Mouse (Mus musculus): ENCODE data around the gene D930048N14Rik. TPM values are rescaled to one million over a fixed set of nuclear protein-coding genes. Genes with fewer than 3 reads are reported as not detected.
"Not testable (repeated sequence)": the region's sequence is repeated elsewhere in the genome, so short reads cannot be mapped to it uniquely, and the experiment has no call there.

Gene D930048N14Rik
- 9.1 and 13.2 TPM in 2 replicates for polyA plus RNA-seq (2012; rRNA removed)

- peak; percentile 82 for DNase-seq
- H3K4me3 ChIP-seq (replicated peaks; ENCODE audit: extremely low read depth, low read depth, low read length): peak within 1 kb of the TSS; percentile 72
- H3K4me1 ChIP-seq (ENCODE audit: control insufficient read depth, insufficient read depth, low read length): peaks cover 6% of the 10 kb centered on the region; the same call in 1 of the 2 replicates
- 2% methylated on average over 69 of the region's 70 CpGs for WGBS
- no peak for TF ChIP-seq CTCF (IDR thresholded peaks at IDR 0.05; ENCODE audit: insufficient read depth, low read length)
- peak; percentile 59 for TF ChIP-seq POLR2A (IDR thresholded peaks at IDR 0.05; ENCODE audit: borderline replicate concordance, extremely low read depth, low read depth, low read length)
These were observed at the start of gene D930048N14Rik, which contains the start of gene N4bp3 for GRCm38 (mm10) chr11:51650691-51651515. Gene D930048N14Rik, plus strand, starts transcription at chr11:51650954. Gene N4bp3, minus strand, starts transcription at chr11:51650842.

- 75% methylated on average over 3 of the region's 3 CpGs for WGBS
- H3K4me3 ChIP-seq (replicated peaks; ENCODE audit: extremely low read depth, low read depth, low read length): no peak overlapping the region
- peaks cover 6% of the 10 kb centered on the region for H3K4me1 ChIP-seq (ENCODE audit: control insufficient read depth, insufficient read depth, low read length)
- TF ChIP-seq CTCF (IDR thresholded peaks at IDR 0.05; ENCODE audit: insufficient read depth, low read length): no peak
- no peak for TF ChIP-seq POLR2A (IDR thresholded peaks at IDR 0.05; ENCODE audit: borderline replicate concordance, extremely low read depth, low read depth, low read length)
- DNase-seq: no peak
These were observed 48.5 kb upstream of the D930048N14Rik start for GRCm38 (mm10) chr11:51602253-51602652.

GRCm38 (mm10) chr11:51605602-51606446 is 44.9 kb upstream of the D930048N14Rik start:
- peak; percentile 89 for DNase-seq
- Histone ChIP-seq H3K4me3 (replicated peaks; ENCODE audit: extremely low read depth, low read depth, low read length) (peak overlapping the region; percentile 76), H3K4me1 (ENCODE audit: control insufficient read depth, insufficient read depth, low read length) (peaks cover 6% of the 10 kb centered on the region)
- under 1% methylated on average over 80 of the region's 81 CpGs for WGBS
- TF ChIP-seq POLR2A (IDR thresholded peaks at IDR 0.05; ENCODE audit: borderline replicate concordance, extremely low read depth, low read depth, low read length) (peak; percentile 70; the same call in 1 of the 2 replicates), CTCF (IDR thresholded peaks at IDR 0.05; ENCODE audit: insufficient read depth, low read length) (no peak)

GRCm38 (mm10) chr11:51606447-51607095 is 44.2 kb upstream of the D930048N14Rik start, which contains the start of gene Hnrnpab:
Gene Hnrnpab, minus strand, starts transcription at chr11:51606847.
- H3K4me1 ChIP-seq (ENCODE audit: control insufficient read depth, insufficient read depth, low read length): peaks cover 6% of the 10 kb centered on the region
- TF ChIP-seq CTCF (IDR thresholded peaks at IDR 0.05; ENCODE audit: insufficient read depth, low read length) (no peak), POLR2A (IDR thresholded peaks at IDR 0.05; ENCODE audit: borderline replicate concordance, extremely low read depth, low read depth, low read length) (peak; percentile 100)
- peak; percentile 97 for DNase-seq
- WGBS: under 1% methylated on average over 89 of the region's 91 CpGs
- H3K4me3 ChIP-seq (replicated peaks; ENCODE audit: extremely low read depth, low read depth, low read length): peak within 1 kb of the TSS; percentile 76

GRCm38 (mm10) chr11:51607096-51607738 is 43.5 kb upstream of the D930048N14Rik start:
- Histone ChIP-seq H3K4me1 (ENCODE audit: control insufficient read depth, insufficient read depth, low read length) (peaks cover 6% of the 10 kb centered on the region), H3K4me3 (replicated peaks; ENCODE audit: extremely low read depth, low read depth, low read length) (peak overlapping the region; percentile 64)
- DNase-seq: no peak
- TF ChIP-seq POLR2A (IDR thresholded peaks at IDR 0.05; ENCODE audit: borderline replicate concordance, extremely low read depth, low read depth, low read length) (no peak), CTCF (IDR thresholded peaks at IDR 0.05; ENCODE audit: insufficient read depth, low read length) (no peak)
- 4% methylated on average over 15 of the region's 15 CpGs for WGBS

GRCm38 (mm10) chr11:51609266-51609909 is 41.4 kb upstream of the D930048N14Rik start:
- peaks cover 6% of the 10 kb centered on the region for H3K4me1 ChIP-seq (ENCODE audit: control insufficient read depth, insufficient read depth, low read length)
- no peak for DNase-seq
- no peak overlapping the region for H3K4me3 ChIP-seq (replicated peaks; ENCODE audit: extremely low read depth, low read depth, low read length)
- no peak for TF ChIP-seq POLR2A (IDR thresholded peaks at IDR 0.05; ENCODE audit: borderline replicate concordance, extremely low read depth, low read depth, low read length)
- no peak for TF ChIP-seq CTCF (IDR thresholded peaks at IDR 0.05; ENCODE audit: insufficient read depth, low read length)
- 63% methylated on average over 3 of the region's 3 CpGs for WGBS

- not testable (repeated sequence) for DNase-seq; H3K4me3 ChIP-seq (replicated peaks; ENCODE audit: extremely low read depth, low read depth, low read length)
- peaks cover 11% of the 10 kb centered on the region for H3K4me1 ChIP-seq (ENCODE audit: control insufficient read depth, insufficient read depth, low read length)
- 80% methylated on average over 5 of the region's 5 CpGs for WGBS
These were observed 40.8 kb upstream of the D930048N14Rik start for GRCm38 (mm10) chr11:51609940-51610339.

- DNase-seq: no peak
- 72% methylated on average over 8 of the region's 8 CpGs for WGBS
- TF ChIP-seq CTCF (IDR thresholded peaks at IDR 0.05; ENCODE audit: insufficient read depth, low read length): no peak
- TF ChIP-seq POLR2A (IDR thresholded peaks at IDR 0.05; ENCODE audit: borderline replicate concordance, extremely low read depth, low read depth, low read length): no peak
- H3K4me3 ChIP-seq (replicated peaks; ENCODE audit: extremely low read depth, low read depth, low read length): no peak overlapping the region
- peaks cover 14% of the 10 kb centered on the region for H3K4me1 ChIP-seq (ENCODE audit: control insufficient read depth, insufficient read depth, low read length)
These were observed 36.5 kb upstream of the D930048N14Rik start for GRCm38 (mm10) chr11:51614256-51614655.

Data from lung, adult 2 months (tissue).